Mouse (Mus musculus) liver, adult 2 months (tissue): ENCODE measurements at regions not wholly inside any gene's neighbourhood (a gene's known extent, or its start where the extent isn't known, plus 50 kb on each side); places are given as distances from the start of the nearest gene placed in this dataset.

Experiments used
- CTCF ChIP-seq: fragments of 200-500 bp; IDR thresholded peaks from 2 replicates; pipeline ENCODE4 v1.5.1; 2011; ENCODE audit warnings: low read depth, low read length, control low read depth
- POLR2A ChIP-seq: fragments of 200-500 bp; IDR thresholded peaks from 2 replicates; pipeline ENCODE4 v1.6.1; 2011; ENCODE audit warnings: low read length, control low read depth; ENCODE audit not compliant: insufficient read depth; ENCODE audit errors: extremely low read depth

DNA sequence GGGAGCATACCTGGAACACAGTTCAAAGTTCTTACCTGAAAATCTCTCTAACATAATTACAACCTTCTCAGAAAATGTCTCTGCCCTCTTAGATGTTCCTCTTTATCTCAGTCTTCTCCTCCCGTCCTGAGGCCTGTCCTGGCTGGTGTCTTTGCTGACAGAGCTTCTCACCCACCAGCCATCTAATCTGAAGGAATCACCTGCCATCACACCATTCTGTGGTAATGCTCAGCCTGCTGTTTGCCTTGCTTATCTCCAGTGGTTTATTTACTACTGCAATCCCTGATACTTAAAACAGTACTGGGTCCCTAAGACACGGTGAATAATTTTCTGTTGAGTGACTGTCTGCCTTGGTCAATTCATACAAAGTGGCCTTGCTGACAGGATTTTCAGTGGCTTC, 317.8 kb upstream of the Hnrnpa3 start:
- TF ChIP-seq CTCF (no peak), POLR2A (no peak)
